Mouse (Mus musculus): ENCODE measurements around the gene Sergef.

DNA sequence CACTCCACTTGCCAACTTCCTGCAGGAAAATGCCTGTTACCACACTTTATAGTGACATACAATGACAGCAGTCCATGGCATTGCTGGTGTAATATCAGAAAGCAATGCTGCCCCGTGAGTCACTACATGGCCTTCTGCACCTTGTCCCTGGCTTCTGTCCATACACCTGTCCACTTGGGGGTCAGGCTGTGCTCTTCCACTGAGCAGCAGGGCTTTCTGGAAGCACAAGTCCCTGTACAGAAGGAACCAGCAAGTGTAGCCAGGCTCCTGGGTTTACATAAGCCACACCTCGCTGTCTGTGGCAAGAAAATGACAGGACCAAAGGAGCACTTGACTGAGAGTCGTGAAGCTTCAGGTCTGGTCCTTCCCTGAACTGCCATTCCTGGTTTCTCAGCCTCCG is 30.3 kb downstream of the Sergef start:
- no peak for TF ChIP-seq CTCF (IDR thresholded peaks at IDR 0.05; ENCODE audit: insufficient read depth, low read depth, low read length)
- TF ChIP-seq POLR2A (IDR thresholded peaks at IDR 0.05; ENCODE audit: insufficient read depth, low read depth, low read length): no peak

Data from olfactory bulb, adult 2 months (tissue).